ENCODE assay signal across 13 mouse cellular contexts in genomic region chr12:21370035-21370611, GRCm38 (mm10). TPM values are rescaled to one million over a fixed set of nuclear protein-coding genes. Genes with fewer than 3 reads are reported as not detected.
A peak's percentile ranks its signal among the peaks of the same experiment; 100 is the strongest.
DNase-seq lines count a peak whose midpoint lies in the region; ATAC-seq and TF ChIP-seq lines count a peak whose summit lies in the region.
"Had no signal": no experiment of that assay in that cellular context is flagged by ENCODE, and none has a peak within 500 bp of the region (broad histone marks: within the 10 kb centered on the region; RNA-seq: fewer than 3 reads in every experiment).

No protein-coding gene starts in this region.

- no peaks in the 10 kb centered on the region for H3K9me3 ChIP-seq in MEL (replicated peaks; ENCODE audit: insufficient read depth, low read length)
- H3K9me3 ChIP-seq in hindbrain, embryonic 14.5 days (ENCODE audit: control insufficient read depth, low read length), result no peaks in the 10 kb centered on the region
- H3K9me3 ChIP-seq: forebrain, embryonic 15.5 days had no signal

- H3K4me2 ChIP-seq in hindbrain, embryonic 14.5 days (replicated peaks), result no peak overlapping the region
- H3K4me2 ChIP-seq: forebrain, embryonic 15.5 days had no signal

- no peak for TF ChIP-seq RAD21 in MEL (IDR thresholded peaks at IDR 0.05; ENCODE audit: low read depth, low read length)

- peaks cover 0 to 10% of the 10 kb centered on the region in 2 experiments; a peak in 2 of 4 replicates for H3K36me3 ChIP-seq in MEL (ENCODE audit: control insufficient read depth in 1 of 2, insufficient read depth in 2 of 2, low read length in 2 of 2)
- H3K36me3 ChIP-seq in hindbrain, embryonic 14.5 days (replicated peaks; ENCODE audit: control insufficient read depth, insufficient read depth), result no peaks in the 10 kb centered on the region
- H3K36me3 ChIP-seq: forebrain, embryonic 15.5 days had no signal

- H3K79me2 ChIP-seq in MEL (ENCODE audit: control insufficient read depth, insufficient read depth, low read length, poor library complexity), result peaks cover 8% of the 10 kb centered on the region

- H3K9ac ChIP-seq in MEL (ENCODE audit: control insufficient read depth, low read depth, low read length, poor library complexity, severe bottlenecking), result no peak overlapping the region
- H3K9ac ChIP-seq in hindbrain, embryonic 14.5 days, result no peak overlapping the region
- H3K9ac ChIP-seq: forebrain, embryonic 15.5 days had no signal

- TF ChIP-seq EP300 in MEL (IDR thresholded peaks at IDR 0.05; ENCODE audit: low read depth in 1 of 2, low read length in 2 of 2), result no peak

- TF ChIP-seq POLR2A in lung, adult 2 months (IDR thresholded peaks at IDR 0.05; ENCODE audit: borderline replicate concordance, extremely low read depth, low read depth, low read length), result no peak
- no peak for TF ChIP-seq POLR2A in MEL (IDR thresholded peaks at IDR 0.05; ENCODE audit: control insufficient read depth in 1 of 2, insufficient read depth in 1 of 2, low read depth in 1 of 2, low read length in 2 of 2, poor library complexity in 1 of 2)

- no peak overlapping the region for H3K27ac ChIP-seq in MEL (ENCODE audit: control insufficient read depth, low read depth, low read length)
- no peak overlapping the region for H3K27ac ChIP-seq in hindbrain, embryonic 14.5 days
- H3K27ac ChIP-seq: forebrain, embryonic 15.5 days had no signal

- ATAC-seq in hindbrain, embryonic 14.5 days (ENCODE audit: low FRiP score), result no peak
- ATAC-seq: forebrain, embryonic 15.5 days; intestine, postnatal 0 days had no signal

- H3K27me3 ChIP-seq in MEL (ENCODE audit: control insufficient read depth in 1 of 2, insufficient read depth in 2 of 2, low read length in 2 of 2), result no peaks in the 10 kb centered on the region
- no peaks in the 10 kb centered on the region for H3K27me3 ChIP-seq in hindbrain, embryonic 14.5 days (ENCODE audit: control insufficient read depth, insufficient read depth, low read length)
- H3K27me3 ChIP-seq: forebrain, embryonic 15.5 days had no signal

- H3K4me3 ChIP-seq in lung, adult 2 months (replicated peaks; ENCODE audit: extremely low read depth, low read depth, low read length), result no peak overlapping the region
- H3K4me3 ChIP-seq in MEL (ENCODE audit: control insufficient read depth in 1 of 2, insufficient read depth in 1 of 2, low read depth in 2 of 2, low read length in 2 of 2), result no peak overlapping the region
- H3K4me3 ChIP-seq in hindbrain, embryonic 14.5 days (replicated peaks; ENCODE audit: low read length), result no peak overlapping the region
- H3K4me3 ChIP-seq: forebrain, embryonic 15.5 days had no signal

- peaks cover 15% of the 10 kb centered on the region for H3K4me1 ChIP-seq in lung, adult 2 months (ENCODE audit: control insufficient read depth, insufficient read depth, low read length)
- H3K4me1 ChIP-seq in MEL (ENCODE audit: control insufficient read depth in 1 of 2, insufficient read depth in 2 of 2, low read length in 2 of 2), result peaks cover 0 to 2% of the 10 kb centered on the region in 2 experiments; a peak in 1 of 4 replicates
- H3K4me1 ChIP-seq in hindbrain, embryonic 14.5 days (replicated peaks; ENCODE audit: control insufficient read depth, insufficient read depth, low read length), result peaks cover 12% of the 10 kb centered on the region

- WGBS in lung, adult 2 months, result 81% methylated on average over 1 of the region's 1 CpGs
- WGBS in hindbrain, embryonic 14.5 days, result 95% methylated on average over 1 of the region's 1 CpGs

- peak; percentile 41 for DNase-seq in lung, postnatal 36 days
- DNase-seq in lung, adult 2 months, result no peak
- no peak for DNase-seq in MEL (ENCODE audit: low read depth, low spot score)
- DNase-seq in c-Kit-positive CD71-negative TER-119-negative erythroid progenitor cells, embryonic 14.5 days (ENCODE audit: low read depth), result peak; percentile 38
- DNase-seq in kidney, adult 18-20 months, result no peak
- DNase-seq in hindbrain, embryonic 14.5 days (ENCODE audit: low spot score), result no peak
- DNase-seq in thymus, adult 18-20 months, result no peak
- DNase-seq: cerebellum, adult 18-20 months; cerebellum, postnatal 36 days; kidney, postnatal 25 days; spleen, adult 18-20 months had no signal

- TF ChIP-seq CTCF in lung, adult 2 months (IDR thresholded peaks at IDR 0.05; ENCODE audit: insufficient read depth, low read length), result no peak
- TF ChIP-seq CTCF in MEL (IDR thresholded peaks at IDR 0.05 in 2 of 3, conservative IDR thresholded peaks at IDR 0.05 in 1 of 3; ENCODE audit: control insufficient read depth in 1 of 3, insufficient read depth in 1 of 3, low read depth in 2 of 3, low read length in 3 of 3, poor library complexity in 1 of 3, severe bottlenecking in 1 of 3), result no peak

TF ChIP-seq in MEL, 35 proteins besides CTCF, POLR2A, EP300 and RAD21:
- TF ChIP-seq ETS1 (IDR thresholded peaks at IDR 0.05; ENCODE audit: low read depth, low read length) (0 out of 2 replicates have a peak, but pooled peaks have one; percentile 32), BHLHE40 (IDR thresholded peaks at IDR 0.05; ENCODE audit: borderline replicate concordance, low read depth, low read length) (no peak)

RNA-seq across cellular contexts. Expression of gene Adam17, which starts 3.3 kb away (rescaled TPM):
- polyA plus RNA-seq in lung, adult 2 months (2012; rRNA removed), result 23.3 and 50.2 TPM in 2 replicates
- total RNA-seq in MEL (2012; rRNA removed), result 14.2 and 14.5 TPM in 2 replicates
- polyA plus RNA-seq in MEL (2012; ENCODE audit: insufficient read depth in 1 of 2, insufficient read length in 2 of 2, low read depth in 1 of 2, low replicate concordance in 2 of 2, missing spikeins in 1 of 2), result 10 to 100 TPM in 1 of 2 experiments, not detected in 1; 12.9 TPM
- 19.2 and 22.0 TPM in 2 replicates for polyA plus RNA-seq in hindbrain, embryonic 14.5 days (2014; fragmentation: Nextera tagmentation; extraction: Ambion mirVana)

RNA-seq across cellular contexts. Expression of gene Ywhaq, which starts 47.3 kb away (rescaled TPM):
- polyA plus RNA-seq in lung, adult 2 months (2012; rRNA removed), result 79.4 and 85.5 TPM in 2 replicates
- total RNA-seq in MEL (2012; rRNA removed), result 99.4 and 102 TPM in 2 replicates
- polyA plus RNA-seq in MEL (2012; ENCODE audit: insufficient read depth in 1 of 2, insufficient read length in 2 of 2, low read depth in 1 of 2, low replicate concordance in 2 of 2, missing spikeins in 1 of 2), result 10 to 100 TPM in 1 of 2 experiments, not detected in 1; 99.2 TPM
- polyA plus RNA-seq in hindbrain, embryonic 14.5 days (2014; fragmentation: Nextera tagmentation; extraction: Ambion mirVana), result 1,230 and 1,233 TPM in 2 replicates

RNA-seq across cellular contexts. Expression of gene Iah1, which starts 53.9 kb away (rescaled TPM):
- 71.3 and 77.4 TPM in 2 replicates for polyA plus RNA-seq in lung, adult 2 months (2012; rRNA removed)
- total RNA-seq in MEL (2012; rRNA removed), result 14.2 and 18.7 TPM in 2 replicates
- 10 to 100 TPM in 1 of 2 experiments, not detected in 1; 15.4 TPM for polyA plus RNA-seq in MEL (2012; ENCODE audit: insufficient read depth in 1 of 2, insufficient read length in 2 of 2, low read depth in 1 of 2, low replicate concordance in 2 of 2, missing spikeins in 1 of 2)
- polyA plus RNA-seq in hindbrain, embryonic 14.5 days (2014; fragmentation: Nextera tagmentation; extraction: Ambion mirVana), result 28.4 and 36.5 TPM in 2 replicates

Comparison
In these comparisons a context has a peak if more than half of its experiments do, and no peak if none do; other contexts are left out.
1. DNase-seq: peak in lung, postnatal 36 days (single experiment) and c-Kit-positive CD71-negative TER-119-negative erythroid progenitor cells, embryonic 14.5 days (single experiment); none in lung, adult 2 months (single experiment), MEL (single experiment), kidney, adult 18-20 months (single experiment), hindbrain, embryonic 14.5 days (single experiment) and thymus, adult 18-20 months (0 of 2).
2. RNA of gene Ywhaq, which starts 47.3 kb away (polyA plus RNA-seq): 1,230 to 1,233 TPM in hindbrain, embryonic 14.5 days; 99.2 TPM in MEL and 79.4 to 85.5 TPM in lung, adult 2 months; every median in the first group is over 10 times any median in the second.